Mouse (Mus musculus): ENCODE measurements around the gene Gm4836.
"Not testable (repeated sequence)": the region's sequence is repeated elsewhere in the genome, so short reads cannot be mapped to it uniquely, and the experiment has no call there.

Gene Gm4836

DNA sequence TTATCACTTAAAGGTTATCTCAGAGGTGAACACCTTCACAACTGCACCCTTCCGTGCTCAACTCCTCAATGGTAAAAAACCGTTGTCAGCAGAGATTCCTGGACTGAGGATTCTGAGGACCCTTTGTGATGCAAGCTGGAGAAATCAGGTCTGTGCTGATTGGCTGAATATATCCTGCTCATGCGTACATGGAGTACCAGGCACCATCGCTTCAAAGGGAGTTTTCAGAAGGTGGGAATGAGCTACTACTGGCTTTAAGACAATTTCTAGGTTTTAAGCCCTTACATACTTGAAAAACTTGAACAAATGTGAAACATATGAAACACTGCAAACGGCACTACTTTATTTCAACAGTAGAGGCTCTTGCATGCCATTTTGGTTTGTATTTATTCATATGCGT is at the start of gene Gm4836:
Gene Gm4836, minus strand, starts transcription at position 101 of the 400 bp plus-strand sequence.
- not testable (repeated sequence) for DNase-seq (ENCODE audit: low read depth, low spot score)

All from CD4-positive helper T cell, adult 2 months (primary cell).